Mouse (Mus musculus) telencephalon, adult 2 months (tissue): ENCODE data around the gene Cpa1.

Source experiments
- DNase-seq: peaks from one replicate; pipeline ENCODE4 v3.0.0-alpha.2; 2011; ENCODE audit warnings: low read depth, low spot score

Gene Cpa1

DNA sequence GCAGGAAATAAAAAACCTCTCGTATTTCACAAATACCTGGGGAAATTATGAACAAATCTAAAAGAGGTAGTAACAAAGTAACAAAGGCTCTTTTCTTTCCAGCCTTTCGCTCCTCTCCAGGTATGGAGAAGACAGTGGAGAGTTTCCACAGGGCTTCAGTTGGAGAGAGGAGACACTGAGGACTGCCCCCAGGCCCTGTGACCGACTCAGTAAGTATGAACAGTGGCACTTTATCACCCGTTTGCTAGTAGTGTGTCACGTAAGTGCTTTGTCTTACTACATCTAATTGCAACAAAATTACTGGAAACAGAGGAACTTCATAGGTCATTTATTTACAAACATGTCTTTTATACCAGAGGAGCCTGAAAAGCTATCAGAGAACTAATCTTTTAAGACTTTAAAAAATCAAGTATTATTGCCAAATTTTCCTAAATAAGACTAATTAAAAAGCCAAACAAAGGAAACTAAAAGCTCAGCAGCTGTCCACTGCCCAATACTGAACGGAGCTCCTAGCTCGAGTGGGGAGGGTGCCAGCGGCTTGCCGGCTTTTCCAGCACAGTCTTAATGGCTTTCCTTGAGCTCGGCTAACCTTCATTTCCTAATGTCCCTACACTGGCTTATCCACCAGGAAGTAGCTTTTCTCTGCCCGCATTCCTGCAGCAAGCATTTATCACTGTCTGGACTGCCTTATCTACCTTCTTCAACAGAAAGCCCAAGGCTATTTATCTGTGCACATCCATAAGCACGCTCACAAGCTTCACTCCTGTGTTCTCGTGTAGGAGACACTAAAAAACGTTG lies 34.9 kb downstream of the Cpa1 start:
- DNase-seq = no peak

DNA sequence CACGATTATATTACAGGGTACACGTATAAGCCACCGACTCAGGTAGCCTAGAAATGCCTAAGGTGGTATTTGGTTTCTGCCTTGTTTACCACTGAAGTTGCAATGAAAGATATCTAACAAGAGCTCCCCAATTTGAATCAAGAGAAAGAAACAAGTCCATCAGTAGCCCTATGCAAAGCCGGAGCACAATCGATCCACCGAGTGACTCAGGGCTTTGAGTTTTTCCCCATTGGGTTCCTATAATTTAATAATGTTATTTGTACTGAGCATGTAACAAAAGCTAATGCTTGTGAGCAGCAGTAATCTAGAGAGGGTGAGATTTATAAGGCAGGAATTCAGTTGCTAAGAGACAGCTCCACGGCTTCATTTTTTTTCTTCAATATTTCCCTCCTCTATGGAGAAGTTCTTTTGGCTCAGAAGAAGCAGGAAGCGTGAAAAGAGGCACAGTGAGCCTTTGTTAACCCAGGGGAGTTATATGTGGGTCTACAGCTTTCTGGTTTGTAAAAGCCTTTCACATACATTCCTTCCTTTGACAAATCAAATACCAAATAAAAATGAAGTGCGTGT lies 35.8 kb downstream of the Cpa1 start:
- peak; percentile 49 for DNase-seq

DNA sequence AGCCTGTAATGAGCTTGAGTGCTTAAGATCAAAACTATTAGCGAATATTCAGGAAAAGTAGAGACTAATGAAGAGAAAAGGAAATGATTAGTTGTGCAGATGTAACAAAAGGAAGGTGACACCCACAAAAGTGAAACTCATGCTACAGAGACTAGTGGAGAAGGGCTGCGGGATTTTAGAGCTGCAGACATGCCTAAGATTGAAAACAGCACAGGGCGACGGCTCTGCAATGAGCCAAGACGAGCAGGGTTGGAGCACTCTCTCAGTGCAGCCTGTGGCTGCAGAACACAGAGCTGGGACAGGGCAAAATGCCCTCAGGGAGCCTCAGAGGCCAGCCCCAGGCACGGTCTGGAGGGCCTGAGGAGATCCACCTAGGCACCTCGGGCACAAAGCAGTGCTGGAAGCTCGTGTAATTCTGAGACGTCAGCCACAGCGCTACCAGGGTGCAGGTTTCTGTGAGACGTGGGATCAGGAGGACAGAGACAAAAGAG lies 36.3 kb downstream of the Cpa1 start:
- DNase-seq = peak; percentile 26

DNA sequence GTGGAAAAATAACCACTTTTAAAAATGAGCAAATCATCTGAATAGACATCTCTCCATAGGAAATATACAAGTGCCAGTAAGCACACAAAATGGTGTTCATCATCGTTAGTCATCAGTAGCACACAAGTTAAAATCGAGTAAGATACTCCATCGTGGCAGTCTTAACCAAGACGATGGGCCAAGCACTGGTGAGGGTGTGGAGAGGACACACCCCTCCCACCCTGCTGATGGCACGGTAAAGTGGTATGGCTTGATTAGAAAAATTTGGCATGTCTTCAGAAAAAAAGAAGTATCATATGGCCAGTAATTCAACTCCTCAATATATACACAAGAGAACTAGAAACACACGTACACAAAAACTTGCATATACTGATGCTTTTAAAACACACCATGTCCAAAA lies 37.5 kb downstream of the Cpa1 start:
- DNase-seq = no peak

DNA sequence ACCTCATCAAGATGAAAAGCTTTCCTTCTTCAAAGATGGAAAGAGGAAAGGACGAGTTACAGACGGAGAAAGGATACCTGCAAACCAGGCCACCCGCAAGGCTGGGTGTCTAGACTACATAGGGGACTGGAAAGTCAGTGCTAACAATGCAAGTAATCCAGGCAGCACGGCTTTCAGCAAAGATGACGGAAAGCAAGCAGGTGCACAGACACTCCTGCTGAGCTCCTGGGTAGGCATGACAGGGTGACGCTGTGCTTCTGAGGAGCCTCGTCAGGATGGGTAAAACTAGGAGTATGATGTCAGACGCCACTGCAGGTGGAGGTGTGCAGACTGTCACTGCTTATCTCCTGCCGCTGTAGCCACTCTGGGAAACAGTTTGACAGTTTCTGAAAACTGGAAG lies 38.6 kb downstream of the Cpa1 start:
- no peak for DNase-seq

DNA sequence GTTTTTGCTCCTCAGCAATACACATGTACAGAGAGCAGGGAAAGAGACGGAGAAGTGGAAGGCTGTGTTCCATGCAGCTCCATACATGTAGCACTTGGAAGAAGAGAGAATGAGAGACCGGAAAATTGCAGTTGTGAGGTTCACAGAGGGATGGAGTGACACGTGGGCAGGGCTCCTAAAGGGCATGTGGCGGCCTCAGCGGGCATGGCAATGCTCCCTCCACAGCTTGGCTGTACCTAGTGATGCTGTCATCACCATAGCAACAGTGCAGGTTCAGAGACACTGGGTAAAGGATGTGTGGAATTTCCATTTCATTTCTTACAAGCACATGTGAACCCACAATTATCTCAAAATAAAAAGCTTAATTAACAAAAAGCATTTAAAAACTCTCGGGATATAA lies 39.5 kb downstream of the Cpa1 start:
- no peak for DNase-seq

DNA sequence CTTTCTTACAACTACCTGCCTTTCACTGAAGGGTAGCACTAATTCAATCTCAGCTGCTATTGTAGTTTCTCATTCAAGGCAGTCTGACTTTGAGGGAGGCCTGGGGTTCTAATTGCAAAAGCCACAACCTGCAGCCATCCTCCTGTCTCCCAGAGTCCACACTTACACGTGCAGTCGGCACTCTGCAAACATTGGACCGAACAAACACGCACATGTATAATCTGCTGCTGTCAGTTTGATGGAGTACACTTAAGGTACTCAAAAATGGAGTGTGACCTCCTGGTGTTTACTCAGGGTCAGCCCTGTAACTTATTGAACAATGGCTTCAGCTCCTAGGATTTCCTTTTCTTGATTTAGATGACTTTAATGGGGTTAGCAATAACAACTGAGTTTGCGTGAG lies 40.5 kb downstream of the Cpa1 start:
- no peak for DNase-seq

DNA sequence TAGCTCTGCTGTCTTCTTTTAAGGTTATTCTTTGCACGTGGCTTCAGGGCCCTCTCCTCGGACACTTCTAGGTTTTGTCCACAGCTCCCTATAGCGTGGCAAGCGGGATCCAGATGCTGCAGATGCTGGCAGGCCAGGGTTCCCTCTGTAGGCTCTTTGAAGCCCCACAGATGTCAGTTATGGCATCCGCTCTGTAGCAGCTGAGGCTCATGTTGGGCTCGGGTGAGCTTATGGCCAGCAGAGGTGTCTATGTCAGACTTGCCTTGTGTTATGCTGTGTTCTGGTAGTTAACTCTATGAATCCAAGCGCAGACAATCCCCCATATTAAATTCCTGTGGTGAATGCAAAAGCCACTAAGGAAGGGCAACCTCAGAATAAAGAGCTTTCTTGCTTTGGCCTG lies 41.4 kb downstream of the Cpa1 start:
- no peak for DNase-seq

DNA sequence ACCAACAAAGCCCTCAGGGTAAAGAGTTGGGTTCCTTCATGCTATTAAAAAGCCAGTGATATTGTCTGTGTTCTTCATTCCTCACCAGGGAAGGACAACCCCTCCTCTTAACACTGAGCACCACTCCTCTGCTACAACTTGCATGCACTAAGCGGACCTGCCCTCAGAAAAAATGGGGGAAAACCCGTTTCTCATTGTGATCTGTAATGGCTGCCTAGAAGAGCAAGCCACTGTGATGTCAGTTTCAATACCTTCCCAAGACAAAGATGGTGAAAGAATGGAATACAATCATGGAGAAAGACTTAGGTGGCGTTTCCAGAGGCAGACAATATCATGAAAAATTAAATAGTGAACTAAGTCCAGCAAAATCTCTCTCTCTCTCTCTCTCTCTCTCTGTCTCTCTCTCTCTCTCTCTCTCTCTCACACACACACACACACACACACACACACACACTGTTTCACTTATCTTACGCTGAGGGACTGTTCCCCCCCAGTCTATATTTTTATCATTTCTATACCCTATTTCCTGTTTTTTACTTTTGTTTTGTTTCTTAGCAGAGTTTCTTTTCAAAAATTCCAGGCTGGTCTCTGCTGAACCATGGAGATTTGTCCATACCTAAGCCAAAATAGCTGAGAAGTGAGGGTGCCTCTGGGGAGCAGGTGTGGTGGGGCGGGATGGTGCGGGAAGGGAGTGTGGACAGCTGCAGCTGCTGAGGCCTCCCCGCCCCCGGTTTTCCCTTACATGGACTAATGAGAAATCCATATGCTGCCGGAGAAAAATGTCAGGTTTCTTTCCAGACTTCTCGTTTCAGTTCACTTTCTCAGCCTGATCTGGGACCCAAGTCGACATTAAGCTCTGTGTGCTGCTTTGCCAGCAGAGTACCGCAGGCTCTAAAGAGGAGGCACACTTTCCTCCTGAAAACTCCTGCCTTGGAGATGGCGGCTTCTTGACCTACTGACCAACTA lies 43.2 kb downstream of the Cpa1 start:
- peak; percentile 22 for DNase-seq

DNA sequence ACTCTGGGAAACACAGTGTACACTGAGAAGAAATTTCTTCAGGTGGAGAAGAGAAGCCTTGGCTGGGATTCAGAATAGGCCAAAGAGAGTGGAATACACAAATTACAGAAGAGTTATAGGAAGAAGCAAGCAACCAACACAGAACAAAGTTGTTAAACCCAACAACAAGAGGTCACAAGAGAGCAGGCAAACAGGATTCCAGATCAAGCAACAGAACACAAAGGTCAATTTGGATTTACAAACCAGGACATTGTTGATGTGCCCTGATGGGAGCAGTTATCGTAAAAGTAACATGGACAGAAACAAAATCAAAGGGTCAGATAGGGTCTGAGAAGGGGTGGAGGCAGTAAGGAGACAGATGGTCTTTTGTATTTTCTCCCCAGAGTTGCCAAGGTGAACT lies 45.6 kb downstream of the Cpa1 start:
- DNase-seq = no peak

DNA sequence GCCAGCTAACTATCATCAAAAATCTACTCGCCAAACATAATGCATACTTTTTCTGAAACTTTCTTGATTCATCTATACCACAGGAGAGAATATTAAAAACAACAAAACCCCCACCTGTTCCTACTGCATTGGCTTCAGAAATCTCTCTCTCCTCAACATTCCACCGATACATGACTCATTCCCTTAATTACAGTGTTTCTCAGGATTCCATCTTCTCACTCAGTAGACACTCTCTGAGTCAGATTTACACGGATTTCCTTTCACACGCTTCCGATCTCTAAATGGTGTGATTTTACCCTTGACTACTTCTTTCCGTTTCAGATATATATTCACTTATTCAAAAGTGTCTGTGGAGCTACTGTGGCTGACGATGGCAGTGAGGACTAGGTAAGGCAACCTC lies 48.2 kb downstream of the Cpa1 start:
- DNase-seq = peak; percentile 18

DNA sequence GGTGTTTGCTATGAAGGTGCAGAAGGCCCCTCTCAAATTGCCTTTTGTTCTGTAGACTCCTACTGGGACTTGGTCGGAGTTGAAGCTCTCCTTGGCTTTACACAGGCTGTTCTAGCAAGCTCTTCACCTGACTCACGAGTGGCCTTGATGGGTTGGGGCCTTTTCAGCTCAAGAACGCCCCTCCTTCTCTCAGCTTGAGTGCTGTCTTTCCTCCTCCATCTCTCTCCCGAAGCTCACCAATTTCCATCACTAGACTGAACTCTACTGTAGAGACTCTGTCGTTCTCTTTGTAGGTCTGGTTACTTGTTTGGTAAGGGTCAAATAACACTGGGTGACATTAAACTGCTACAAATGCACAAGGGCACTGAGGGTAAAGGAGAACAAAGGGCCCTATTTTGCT lies 53.8 kb downstream of the Cpa1 start:
- no peak for DNase-seq

DNA sequence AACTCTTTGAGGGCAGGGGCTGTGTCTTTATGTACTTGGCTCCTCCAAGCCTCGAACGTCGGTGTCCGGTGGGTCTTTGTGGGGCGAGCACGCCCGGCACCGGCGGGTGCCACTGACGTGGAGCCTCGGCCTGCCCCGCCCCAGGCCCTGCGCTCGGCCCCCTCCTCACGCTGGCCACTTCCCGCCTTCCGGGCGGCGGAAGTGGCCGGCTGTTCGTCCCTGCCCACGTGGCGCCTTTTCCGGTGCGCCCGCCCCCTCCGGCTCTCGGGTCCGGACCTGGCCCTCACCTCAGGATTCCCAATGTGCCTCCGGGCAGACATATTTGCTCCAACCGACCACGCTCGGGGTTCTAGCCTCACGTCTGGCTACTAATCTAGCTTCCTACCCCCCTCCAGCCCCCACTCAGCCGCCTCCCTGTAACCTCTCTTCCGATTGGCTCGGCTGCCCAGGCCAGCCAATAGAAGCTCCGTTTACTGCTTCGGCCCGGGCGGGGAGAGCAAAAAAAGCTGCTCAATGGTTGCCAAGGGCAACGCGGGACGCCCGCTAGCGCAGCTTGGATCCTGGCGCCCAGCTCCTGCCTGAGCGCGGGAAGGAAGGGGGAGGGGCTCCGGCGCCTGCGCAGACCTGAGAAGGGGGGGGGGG lies 54.5 kb downstream of the Cpa1 start, which contains the start of gene Cep41:
Gene Cep41, minus strand, starts transcription at position 400 of the 642 bp plus-strand sequence.
- DNase-seq = peak; percentile 94

DNA sequence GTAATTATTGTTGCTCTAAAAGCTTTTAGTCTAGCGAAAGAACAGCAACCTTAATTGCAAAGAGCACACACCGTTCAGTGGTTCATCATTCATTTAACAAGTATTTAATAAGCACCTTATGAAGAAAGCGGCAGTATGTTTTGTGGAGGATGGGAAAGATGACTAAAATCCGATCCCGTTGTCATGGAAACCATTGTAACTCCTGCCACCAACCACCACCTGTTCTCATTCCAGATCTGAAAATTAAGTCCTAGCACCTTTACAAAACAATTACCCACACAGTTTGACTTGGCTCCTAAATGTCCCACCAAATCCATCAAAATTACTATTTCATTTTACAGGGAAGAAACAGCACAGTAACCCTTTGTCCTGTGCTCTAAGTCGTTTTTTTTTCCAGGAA lies 55.2 kb downstream of the Cpa1 start:
- DNase-seq = peak; percentile 72
